Mouse (Mus musculus) frontal cortex, adult (tissue): ENCODE data around the gene Fuca2.

Experiments used
- ATAC-seq: cut with Nextera tagmentation; 2 replicates; pipeline ENCODE4 v1.9.2; 2017; ENCODE audit warnings: mild to moderate bottlenecking, moderate library complexity, mixed read lengths; ENCODE audit not compliant: low TSS enrichment

Gene Fuca2

DNA sequence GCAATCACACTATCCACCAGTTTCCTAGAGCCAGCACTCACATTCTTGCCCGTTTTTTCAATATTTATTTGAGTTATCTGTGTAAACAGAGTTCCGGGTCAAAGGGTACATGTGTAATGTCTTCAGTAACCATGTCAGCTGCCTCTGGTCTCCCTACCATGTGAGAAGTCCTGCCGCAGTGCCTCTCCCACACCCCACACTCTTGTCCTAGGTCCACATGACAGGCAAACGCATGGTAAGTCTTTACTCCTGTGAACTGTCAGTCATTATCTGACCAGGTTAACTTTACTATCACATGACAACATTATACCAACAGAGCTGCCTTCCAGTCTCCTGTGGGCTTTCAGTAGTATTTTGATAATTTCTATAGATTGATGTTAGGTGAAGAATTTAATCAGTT lies 28.8 kb downstream of the Fuca2 start:
- no peak for ATAC-seq

DNA sequence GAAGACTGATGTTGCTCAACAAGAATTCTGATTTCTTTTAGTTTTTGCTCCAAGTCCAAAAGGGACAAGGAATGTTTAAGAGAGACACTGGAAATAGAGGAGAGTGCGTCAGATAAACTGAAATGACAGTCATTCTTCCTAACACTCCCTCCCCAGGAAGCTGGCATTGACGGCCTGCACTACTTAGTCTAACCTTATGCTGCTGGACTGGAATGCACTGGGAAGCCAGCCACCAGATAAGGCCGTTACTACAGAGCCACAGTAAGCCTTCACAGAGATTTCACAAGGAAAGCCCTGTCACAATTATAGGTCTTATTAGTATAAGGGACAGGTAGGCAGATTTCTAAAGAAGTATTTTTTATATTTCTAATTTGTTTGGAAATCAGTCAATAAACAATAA lies 35.4 kb downstream of the Fuca2 start:
- no peak for ATAC-seq

DNA sequence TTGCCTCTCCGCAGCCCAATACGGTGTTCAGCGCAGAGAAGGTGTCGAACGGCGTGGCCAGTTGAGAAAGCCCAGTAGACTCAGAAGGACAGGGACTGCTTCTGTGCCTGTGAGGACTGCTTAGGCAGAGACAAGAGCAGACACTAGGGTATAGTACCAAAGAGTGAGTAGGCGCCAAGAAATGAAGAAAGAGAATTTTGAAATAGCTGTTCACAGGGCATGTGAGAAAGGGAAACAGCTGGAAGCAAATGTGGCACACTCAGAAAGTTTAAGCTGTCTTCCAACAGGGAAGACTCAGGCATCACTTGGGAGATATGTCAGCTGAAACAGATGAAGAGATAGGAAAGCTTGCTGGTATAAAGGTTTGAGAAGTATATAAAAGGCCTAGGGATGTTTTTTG lies 37.4 kb downstream of the Fuca2 start:
- ATAC-seq, result no peak

DNA sequence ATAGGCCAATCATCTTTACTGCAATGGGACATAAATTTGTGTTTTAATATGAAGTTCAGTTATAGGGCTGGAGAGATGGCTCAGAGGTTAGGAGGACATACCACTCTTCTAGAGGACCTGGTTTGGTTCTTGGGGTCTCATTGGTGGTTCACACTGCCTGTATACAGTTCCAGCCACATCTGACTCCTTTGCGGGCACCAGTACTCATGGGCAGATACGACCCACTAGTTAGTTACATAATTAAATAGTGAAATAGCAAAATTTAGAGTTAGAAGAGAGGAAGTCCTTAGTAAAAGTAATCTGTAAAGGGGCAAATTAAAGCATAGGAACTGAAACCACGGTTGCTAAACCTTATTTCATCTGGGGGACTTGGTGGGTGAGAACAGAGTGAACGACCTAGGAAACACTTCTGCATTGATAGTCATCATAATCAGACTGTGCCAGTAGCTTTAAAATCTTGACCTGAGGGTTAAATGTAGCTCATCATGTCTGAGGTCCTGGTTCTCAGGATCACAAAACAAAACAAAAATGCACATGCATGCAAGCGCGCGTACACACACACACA lies 40.5 kb downstream of the Fuca2 start:
- ATAC-seq, result no peak

DNA sequence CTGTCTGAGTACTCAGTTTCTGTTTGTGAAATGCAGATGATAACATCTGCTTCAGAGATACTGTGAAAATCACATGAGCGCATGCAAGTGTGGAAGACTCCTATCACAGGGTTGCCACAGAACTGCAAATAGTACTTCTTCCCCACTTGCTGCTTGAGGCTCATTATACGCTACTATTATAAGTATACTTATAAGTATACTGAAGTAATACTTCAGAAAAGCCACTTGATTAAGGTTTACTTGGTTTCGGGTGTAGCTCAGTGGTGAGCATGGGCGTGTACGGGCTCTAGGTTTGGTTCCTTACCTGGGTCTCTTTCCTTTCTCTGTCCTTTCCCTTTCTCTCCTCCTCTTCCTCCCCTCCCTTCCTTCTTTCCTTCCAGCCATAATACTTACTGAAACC lies 42.4 kb downstream of the Fuca2 start:
- no peak for ATAC-seq

DNA sequence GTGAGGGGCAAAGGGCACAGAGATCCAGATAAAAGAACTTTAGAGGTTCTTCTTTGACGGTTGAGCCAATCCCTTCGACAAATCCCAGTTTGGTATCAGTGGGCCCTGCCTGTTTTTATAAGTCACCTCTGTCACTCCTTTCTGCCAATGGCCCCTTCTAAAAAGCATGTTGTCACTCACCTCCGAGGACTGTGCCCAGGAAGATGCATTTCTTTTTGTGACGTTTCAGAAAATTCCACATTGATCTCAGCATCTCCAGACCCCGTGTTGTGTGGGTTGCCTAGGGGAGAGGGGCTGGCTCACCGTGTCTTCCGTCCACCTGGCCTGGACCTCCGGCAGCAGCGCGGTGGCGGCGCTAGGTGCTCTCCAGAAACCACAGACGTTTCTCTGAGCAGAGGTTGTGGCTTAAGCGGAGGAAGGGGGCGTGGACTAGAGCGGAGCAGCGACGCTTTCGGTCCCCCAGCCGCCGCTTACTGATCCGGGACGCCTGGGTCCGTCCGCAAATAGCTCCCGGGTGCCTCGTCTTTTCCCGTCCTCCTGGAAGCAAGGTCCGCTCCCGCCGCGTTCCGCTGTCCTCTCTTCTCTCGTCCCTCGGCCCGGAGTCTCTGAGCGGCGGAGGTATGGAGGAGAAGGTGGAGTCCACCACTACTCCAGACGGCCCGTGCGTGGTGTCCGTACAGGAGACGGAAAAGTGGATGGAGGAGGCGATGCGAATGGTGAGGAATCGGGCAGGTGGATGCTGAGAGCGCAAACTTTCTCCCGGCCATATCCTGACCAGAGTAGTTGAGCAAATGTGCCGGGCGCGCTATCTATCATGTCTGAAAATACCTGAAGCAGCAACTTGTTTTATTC lies 53.5 kb downstream of the Fuca2 start, which contains the start of the genes Adat2 and Pex3:
TSS of gene Adat2 (plus strand) at position 249 of the 852 bp plus-strand sequence.
TSS of gene Pex3 (minus strand) at position 497 of the 852 bp plus-strand sequence.
- peak; percentile 96 for ATAC-seq

DNA sequence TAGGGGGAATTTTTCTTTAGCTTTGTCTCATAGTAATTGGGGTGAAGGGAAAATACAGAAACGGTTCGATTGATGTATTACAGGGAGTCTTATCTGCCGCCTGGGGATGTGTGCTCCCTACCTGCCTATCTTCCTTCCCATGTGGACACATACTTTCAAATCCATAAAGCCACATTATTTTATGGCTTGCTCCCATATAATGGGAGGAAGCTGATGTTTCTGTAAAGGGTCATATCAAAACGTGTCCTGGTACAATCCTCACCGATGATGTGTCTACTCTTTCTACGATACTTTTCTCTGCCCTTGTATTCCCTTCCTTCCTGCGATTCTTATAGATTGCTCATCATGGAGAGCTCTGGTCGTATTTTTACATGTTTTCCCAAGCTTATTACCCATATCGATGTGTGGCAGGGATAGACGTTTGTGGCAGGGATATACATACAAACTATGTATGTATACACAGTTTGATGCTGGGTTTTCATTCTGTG lies 54.2 kb downstream of the Fuca2 start:
- peak; percentile 45 for ATAC-seq

DNA sequence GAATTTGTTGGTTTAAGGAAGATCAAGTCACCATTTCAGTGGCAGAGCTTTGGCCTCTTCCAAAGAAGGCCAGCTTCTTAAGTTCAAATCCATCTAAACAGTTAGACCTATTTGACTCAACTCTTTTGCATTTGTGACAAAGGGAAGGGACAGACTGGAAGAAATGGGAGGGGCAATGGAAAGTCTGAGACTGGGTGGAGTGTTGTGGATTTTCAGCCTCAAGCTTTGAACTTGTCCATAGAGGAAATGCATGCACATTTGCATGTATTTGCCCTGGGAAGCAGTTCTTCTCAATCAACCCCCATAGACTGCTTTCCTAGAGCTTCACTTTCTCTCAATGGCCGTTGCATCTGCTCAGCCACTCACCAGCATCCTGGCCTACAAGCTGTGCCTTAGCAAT lies 55.0 kb downstream of the Fuca2 start:
- no peak for ATAC-seq

DNA sequence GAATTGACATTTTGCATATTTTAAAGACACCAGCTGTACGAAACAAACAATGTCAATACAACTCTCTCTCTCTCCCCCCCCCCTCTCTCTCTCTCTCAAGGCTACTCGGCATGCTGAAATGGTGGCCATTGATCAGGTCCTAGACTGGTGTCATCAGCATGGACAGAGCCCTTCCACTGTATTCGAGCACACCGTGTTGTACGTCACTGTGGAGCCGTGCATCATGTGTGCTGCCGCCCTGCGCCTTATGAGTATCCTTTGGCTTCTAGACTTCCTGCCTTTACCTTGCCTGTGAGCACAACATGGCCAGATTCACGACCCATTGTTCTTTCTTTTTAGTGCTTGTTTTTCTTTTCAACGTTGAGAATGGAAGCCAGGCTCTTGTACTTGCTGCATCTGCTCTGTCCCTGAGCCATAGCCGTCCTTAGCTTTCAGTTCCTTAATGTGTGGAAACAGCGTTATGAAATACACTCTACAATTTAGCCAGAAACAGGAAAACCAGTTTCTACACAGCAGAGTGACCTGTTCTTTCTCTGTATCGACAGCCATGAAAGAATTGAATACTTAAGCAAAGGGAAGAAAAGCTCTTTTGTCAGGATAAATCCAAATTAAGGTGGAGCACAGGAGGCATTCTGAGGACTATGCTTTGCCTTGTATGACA lies 60.8 kb downstream of the Fuca2 start:
- no peak for ATAC-seq

DNA sequence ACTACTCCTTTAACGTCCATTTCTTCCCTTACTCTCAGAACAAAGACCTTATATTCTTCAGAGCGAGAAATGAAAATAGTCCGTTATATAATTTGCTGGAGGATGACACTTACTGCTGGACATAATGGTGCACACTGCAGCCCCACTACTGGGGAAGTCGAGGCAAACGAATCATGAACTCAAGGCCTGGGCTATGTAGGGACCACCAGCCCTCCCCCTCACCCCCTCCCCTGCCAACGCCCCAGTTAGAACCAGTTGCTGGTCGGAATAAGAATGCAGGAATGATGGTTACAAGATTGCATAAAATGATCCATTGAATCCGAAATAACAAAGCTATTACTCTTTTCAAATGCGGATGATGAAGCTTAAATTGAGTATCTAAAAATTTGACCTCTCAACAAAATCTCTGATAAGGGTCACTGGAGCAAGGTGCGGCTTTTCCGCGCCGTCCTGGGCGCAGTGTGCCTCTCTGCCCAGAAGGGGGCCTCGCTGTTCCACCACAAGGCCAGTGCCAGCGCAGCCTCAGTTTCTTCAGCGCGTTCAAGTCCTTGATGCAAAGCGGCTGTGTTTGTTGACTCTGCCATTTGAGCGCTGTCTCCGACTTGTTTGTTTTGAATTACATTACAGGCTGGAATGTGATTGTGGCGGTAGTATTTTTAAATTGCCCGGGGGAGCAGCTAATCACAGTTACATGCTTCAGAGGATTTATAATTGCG lies 65.2 kb downstream of the Fuca2 start:
- peak; percentile 79 for ATAC-seq

DNA sequence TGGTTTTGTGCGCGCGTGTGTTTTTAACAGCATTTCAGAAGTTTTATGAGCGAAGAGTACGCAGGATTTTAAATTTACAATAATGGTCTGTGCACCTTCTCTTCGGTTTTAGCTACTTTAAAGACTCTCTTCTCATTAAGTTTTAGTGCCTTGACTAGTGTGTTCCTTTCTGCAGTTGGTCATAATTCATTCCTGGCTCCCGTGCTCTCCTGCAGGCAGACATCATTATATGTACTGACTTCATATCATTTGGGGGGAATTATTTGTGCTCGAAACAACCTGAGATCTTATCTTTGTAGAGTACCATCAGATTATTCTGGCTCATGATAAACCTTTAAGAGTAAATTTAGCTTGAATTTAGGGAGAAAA lies 65.7 kb downstream of the Fuca2 start:
- peak; percentile 18 for ATAC-seq

DNA sequence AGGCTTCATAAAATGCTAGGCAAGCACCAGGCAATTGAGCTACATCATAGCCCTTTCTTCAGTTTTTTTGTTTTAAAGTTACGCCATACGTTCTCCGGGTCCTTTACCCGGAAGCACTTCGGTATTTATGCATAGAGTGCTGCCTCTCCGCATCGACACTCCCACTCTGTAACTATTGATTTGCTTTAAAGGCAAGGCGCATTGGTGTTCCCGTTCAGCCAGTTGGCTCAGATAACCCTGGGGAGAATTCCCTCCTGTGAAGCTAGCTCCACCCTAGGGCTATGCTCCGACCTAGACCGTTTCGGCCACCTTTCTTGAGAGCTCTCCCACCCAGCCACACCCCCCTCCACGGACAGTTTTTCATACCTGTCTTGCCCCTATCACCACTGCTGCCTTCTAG lies 67.1 kb downstream of the Fuca2 start:
- no peak for ATAC-seq
